Mouse (Mus musculus) myocyte (in vitro differentiated cells): ENCODE results near the gene Zscan22. TPM values are rescaled to one million over a fixed set of nuclear protein-coding genes. Genes with fewer than 3 reads are reported as not detected.
"Not testable (repeated sequence)": the region's sequence is repeated elsewhere in the genome, so short reads cannot be mapped to it uniquely, and the experiment has no call there.

ENCODE experiments used
- H3K27me3 ChIP-seq: one replicate; pipeline ENCODE4 v1.6.1; 2011; ENCODE audit not compliant: control insufficient read depth, insufficient read depth, insufficient read length
- H3K36me3 ChIP-seq: one replicate; pipeline ENCODE4 v1.6.1; 2011; ENCODE audit not compliant: control insufficient read depth, insufficient read depth
- H3K4me2 ChIP-seq: one replicate; pipeline ENCODE4 v1.6.1; 2011; ENCODE audit warnings: low read depth, control low read depth
- H3K4me3 ChIP-seq: one replicate; pipeline ENCODE4 v1.5.1; 2011; ENCODE audit warnings: mild to moderate bottlenecking, control low read depth, moderate library complexity
- H3K79me2 ChIP-seq: one replicate; pipeline ENCODE4 v1.6.1; 2011; ENCODE audit not compliant: control insufficient read depth, insufficient read depth
- H3ac ChIP-seq: one replicate; pipeline ENCODE4 v1.6.1; 2011; ENCODE audit not compliant: control insufficient read depth, insufficient read length
- CEBPB ChIP-seq: IDR thresholded peaks from 2 replicates; pipeline ENCODE4 v1.6.1; 2011; ENCODE audit warnings: mild to moderate bottlenecking, moderate library complexity; ENCODE audit not compliant: poor library complexity, insufficient read depth, severe bottlenecking
- E2F4 ChIP-seq: IDR thresholded peaks from one replicate; pipeline ENCODE4 v1.6.1; 2011; ENCODE audit warnings: mild to moderate bottlenecking, control low read depth, moderate library complexity; ENCODE audit not compliant: insufficient read depth
- MAX ChIP-seq: IDR thresholded peaks from one replicate; pipeline ENCODE4 v1.6.1; 2011; ENCODE audit warnings: low read depth, mild to moderate bottlenecking, control low read depth
- MYOD1 ChIP-seq, 3 experiments: IDR thresholded peaks; one replicate each; pipeline ENCODE4 v1.6.1; 2011; ENCODE audit warnings: control low read depth in 2 of 3, low read depth in 2 of 3, mild to moderate bottlenecking in 2 of 3, moderate library complexity in 1 of 3; ENCODE audit not compliant: insufficient read length in 2 of 3, control insufficient read depth in 1 of 3
- MYOG ChIP-seq, 3 experiments: IDR thresholded peaks; one replicate each; pipeline ENCODE4 v1.6.1; 2011; ENCODE audit warnings: control low read depth in 2 of 3, low read depth in 2 of 3, mild to moderate bottlenecking in 2 of 3; ENCODE audit not compliant: insufficient read length in 2 of 3, control insufficient read depth in 1 of 3, insufficient read depth in 1 of 3
- POLR2A ChIP-seq: IDR thresholded peaks from one replicate; pipeline ENCODE4 v1.6.1; 2011; ENCODE audit warnings: low read depth, mild to moderate bottlenecking, control low read depth, moderate library complexity; ENCODE audit not compliant: insufficient read length
- POLR2AphosphoS2 ChIP-seq: IDR thresholded peaks from one replicate; pipeline ENCODE4 v1.6.1; 2011; ENCODE audit warnings: low read depth, control low read depth; ENCODE audit not compliant: insufficient read length
- REST ChIP-seq: IDR thresholded peaks from one replicate; pipeline ENCODE4 v1.6.1; 2011; ENCODE audit warnings: mild to moderate bottlenecking, control low read depth, moderate library complexity; ENCODE audit not compliant: insufficient read depth, insufficient read length
- SRF ChIP-seq: IDR thresholded peaks from one replicate; pipeline ENCODE4 v1.6.1; 2011; ENCODE audit warnings: low read depth; ENCODE audit not compliant: control insufficient read depth, insufficient read length
- TCF12 ChIP-seq: IDR thresholded peaks from one replicate; pipeline ENCODE4 v1.6.1; 2011; ENCODE audit warnings: mild to moderate bottlenecking, control low read depth; ENCODE audit not compliant: poor library complexity, insufficient read depth, severe bottlenecking
- TCF3 ChIP-seq: IDR thresholded peaks from one replicate; pipeline ENCODE4 v1.6.1; 2011; ENCODE audit warnings: low read depth, control low read depth; ENCODE audit not compliant: insufficient read length
- USF1 ChIP-seq: IDR thresholded peaks from one replicate; pipeline ENCODE4 v1.6.1; 2011; ENCODE audit warnings: low read depth, mild to moderate bottlenecking, control low read depth, moderate library complexity
- polyA plus RNA-seq: library from polyadenylated mRNA; unstranded; fragments of >200 nt; fragmentation: generic; extraction: Trizol; gene quantifications from one replicate; pipeline ENCODE4 v1.2.1, GENCODE M21; 2012; ENCODE audit warnings: missing spikeins

Zscan22 gene
- polyA plus RNA-seq, 1 experiment = 3.1 TPM

- no peak for TF ChIP-seq POLR2AphosphoS2
- TF ChIP-seq SRF = no peak
- TF ChIP-seq REST = no peak
- no peak for TF ChIP-seq E2F4
- no peak for TF ChIP-seq MAX
- no peak overlapping the region for H3ac ChIP-seq
- no peak overlapping the region for H3K4me3 ChIP-seq
- H3K27me3 ChIP-seq = no peaks in the 10 kb centered on the region
- peaks cover 4% of the 10 kb centered on the region for H3K79me2 ChIP-seq
- H3K36me3 ChIP-seq = peaks cover 21% of the 10 kb centered on the region
- H3K4me2 ChIP-seq = no peak overlapping the region
Observed at GRCm38 (mm10) chr7:12903623-12904022, 6.0 kb downstream of the Zscan22 start.

GRCm38 (mm10) chr7:12905146-12905545 is 7.5 kb downstream of the Zscan22 start:
- Histone ChIP-seq H3K79me2 (no peaks in the 10 kb centered on the region), H3ac (no peak overlapping the region), H3K36me3 (peaks cover 21% of the 10 kb centered on the region), H3K4me3 (no peak overlapping the region), H3K27me3 (no peaks in the 10 kb centered on the region), H3K4me2 (no peak overlapping the region)
- TF ChIP-seq E2F4 (no peak), TCF3 (no peak), REST (no peak), MAX (no peak), TCF12 (no peak), USF1 (no peak)

- Histone ChIP-seq H3K36me3 (peaks cover 21% of the 10 kb centered on the region), H3ac (no peak overlapping the region), H3K27me3 (no peaks in the 10 kb centered on the region), H3K4me3 (no peak overlapping the region), H3K79me2 (no peaks in the 10 kb centered on the region), H3K4me2 (no peak overlapping the region)
- TF ChIP-seq MYOG (IDR thresholded peaks at IDR 0.05; ENCODE audit: control insufficient read depth in 1 of 3, insufficient read depth in 1 of 3, insufficient read length in 2 of 3, low read depth in 2 of 3) (no peak), SRF (no peak), MYOD1 (IDR thresholded peaks at IDR 0.05; ENCODE audit: control insufficient read depth in 1 of 3, insufficient read length in 2 of 3, low read depth in 2 of 3) (no peak), REST (no peak), E2F4 (no peak), TCF12 (no peak), USF1 (no peak), POLR2A (no peak), MAX (no peak), CEBPB (no peak), TCF3 (no peak), POLR2AphosphoS2 (no peak)
Observed at GRCm38 (mm10) chr7:12909498-12909962, 11.9 kb downstream of the Zscan22 start.

GRCm38 (mm10) chr7:12910181-12910668 is 12.6 kb downstream of the Zscan22 start:
- Histone ChIP-seq H3K4me3 (no peak overlapping the region), H3K79me2 (no peaks in the 10 kb centered on the region), H3K36me3 (peaks cover 21% of the 10 kb centered on the region), H3K4me2 (no peak overlapping the region), H3K27me3 (no peaks in the 10 kb centered on the region), H3ac (no peak overlapping the region)
- TF ChIP-seq E2F4 = no peak
- peak; percentile 46 for TF ChIP-seq POLR2AphosphoS2
- TF ChIP-seq TCF3 = no peak
- TF ChIP-seq SRF = no peak

- Histone ChIP-seq H3K36me3 (no peaks in the 10 kb centered on the region), H3K4me2 (no peak overlapping the region), H3K79me2 (no peaks in the 10 kb centered on the region), H3K27me3 (no peaks in the 10 kb centered on the region), H3K4me3 (no peak overlapping the region), H3ac (no peak overlapping the region)
- TF ChIP-seq MYOD1 (IDR thresholded peaks at IDR 0.05; ENCODE audit: control insufficient read depth in 1 of 3, insufficient read length in 2 of 3, low read depth in 2 of 3) (no peak), MAX (no peak), SRF (no peak), TCF12 (no peak), TCF3 (no peak), POLR2A (no peak), E2F4 (no peak), MYOG (IDR thresholded peaks at IDR 0.05; ENCODE audit: control insufficient read depth in 1 of 3, insufficient read depth in 1 of 3, insufficient read length in 2 of 3, low read depth in 2 of 3) (no peak), CEBPB (no peak), REST (no peak), POLR2AphosphoS2 (no peak), USF1 (no peak)
Observed at GRCm38 (mm10) chr7:12913556-12913955, 15.9 kb downstream of the Zscan22 start.

GRCm38 (mm10) chr7:12920495-12920894 is 22.9 kb downstream of the Zscan22 start:
- peaks cover 22% of the 10 kb centered on the region for H3K79me2 ChIP-seq
- not testable (repeated sequence) for H3ac ChIP-seq, H3K27me3 ChIP-seq
- peaks cover 21% of the 10 kb centered on the region for H3K36me3 ChIP-seq
- peak overlapping the region; percentile 45 for H3K4me2 ChIP-seq
- H3K4me3 ChIP-seq = peak overlapping the region; percentile 98
